Mouse (Mus musculus) layer of hippocampus, postnatal 10 days (tissue): ENCODE measurements around the gene Itpripl2. TPM values are rescaled to one million over a fixed set of nuclear protein-coding genes. Genes with fewer than 3 reads are reported as not detected.

Source experiments
- DNase-seq, 2 experiments: peaks; one replicate each; pipeline ENCODE4 v3.0.0; 2021; ENCODE audit warnings: low spot score in 2 of 2
- total RNA-seq, 2 experiments: library from RNA; stranded (reverse); gene quantifications; 2 replicates each; pipeline ENCODE4 v1.2.3; 2021

Itpripl2 gene
- total RNA-seq, 2 experiments from 2014 or later: 4.0 TPM

DNA sequence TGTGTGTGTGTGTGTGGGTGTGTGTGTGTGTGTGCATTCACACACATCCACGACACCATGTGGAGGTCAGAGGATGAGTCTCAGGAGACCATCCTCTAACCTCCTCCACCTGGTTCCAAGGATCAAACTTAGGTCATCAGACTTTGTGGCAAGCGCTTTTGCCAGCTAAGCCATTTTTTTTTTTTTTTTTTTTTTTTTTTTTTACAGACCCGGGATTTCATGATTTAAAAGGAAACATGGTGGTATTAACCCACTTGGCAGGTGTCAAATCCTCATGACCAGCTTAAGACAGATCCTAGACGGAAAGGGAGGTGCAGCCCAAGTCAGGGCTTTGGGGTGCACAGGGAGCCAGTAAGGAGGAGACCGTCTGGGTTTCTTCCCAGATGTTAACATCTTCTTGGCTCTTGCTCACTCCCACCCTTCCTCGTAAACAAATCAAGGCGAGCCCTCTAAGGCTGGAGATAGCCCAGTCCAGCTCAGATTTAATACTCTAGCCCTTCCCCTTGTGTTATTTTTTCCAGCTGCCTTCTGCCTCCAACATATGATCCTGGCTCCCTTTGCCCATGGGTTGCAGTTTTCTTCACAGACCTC is 47.8 kb downstream of the Itpripl2 start:
- no peak for DNase-seq

DNA sequence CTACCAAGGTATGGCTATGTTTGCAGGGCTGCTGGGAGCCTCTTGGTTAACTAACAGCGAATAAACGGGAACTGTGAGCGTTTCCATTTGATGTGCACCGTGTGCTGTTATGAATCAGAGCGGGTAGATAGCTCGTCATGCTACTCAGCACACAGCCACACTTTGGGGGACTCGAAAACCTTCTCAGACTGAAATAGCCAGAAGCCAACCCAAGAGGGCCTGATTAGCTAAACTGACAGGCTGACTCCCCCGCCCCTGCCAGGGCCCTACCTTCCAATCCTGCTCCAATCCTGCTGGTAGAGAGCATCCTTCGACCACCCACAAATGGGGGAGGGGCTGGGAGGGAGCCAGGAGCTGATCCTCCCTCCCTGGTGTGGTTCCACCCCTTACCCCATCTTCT is 48.4 kb downstream of the Itpripl2 start:
- peak; percentile 36 to 54 for DNase-seq

DNA sequence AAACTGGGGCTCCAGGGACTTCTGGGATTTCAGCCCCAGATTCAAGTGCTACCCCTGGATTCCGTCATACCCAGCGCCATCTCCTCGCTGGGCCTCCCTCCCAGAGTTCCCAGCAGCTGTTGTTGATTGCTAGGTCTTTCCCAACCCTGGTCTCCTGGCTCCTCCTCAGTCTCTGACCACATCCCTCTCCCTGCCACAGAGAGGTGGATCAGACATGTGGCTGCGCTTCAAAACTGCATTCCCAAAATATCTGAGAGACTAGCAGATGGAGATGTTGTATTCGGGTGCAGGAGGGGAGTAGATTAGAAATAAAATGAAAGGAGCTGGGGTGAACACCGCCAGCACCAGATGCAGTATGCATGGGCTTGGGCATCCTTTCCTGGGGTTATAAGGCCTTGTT is 50.2 kb downstream of the Itpripl2 start:
- DNase-seq: no peak

DNA sequence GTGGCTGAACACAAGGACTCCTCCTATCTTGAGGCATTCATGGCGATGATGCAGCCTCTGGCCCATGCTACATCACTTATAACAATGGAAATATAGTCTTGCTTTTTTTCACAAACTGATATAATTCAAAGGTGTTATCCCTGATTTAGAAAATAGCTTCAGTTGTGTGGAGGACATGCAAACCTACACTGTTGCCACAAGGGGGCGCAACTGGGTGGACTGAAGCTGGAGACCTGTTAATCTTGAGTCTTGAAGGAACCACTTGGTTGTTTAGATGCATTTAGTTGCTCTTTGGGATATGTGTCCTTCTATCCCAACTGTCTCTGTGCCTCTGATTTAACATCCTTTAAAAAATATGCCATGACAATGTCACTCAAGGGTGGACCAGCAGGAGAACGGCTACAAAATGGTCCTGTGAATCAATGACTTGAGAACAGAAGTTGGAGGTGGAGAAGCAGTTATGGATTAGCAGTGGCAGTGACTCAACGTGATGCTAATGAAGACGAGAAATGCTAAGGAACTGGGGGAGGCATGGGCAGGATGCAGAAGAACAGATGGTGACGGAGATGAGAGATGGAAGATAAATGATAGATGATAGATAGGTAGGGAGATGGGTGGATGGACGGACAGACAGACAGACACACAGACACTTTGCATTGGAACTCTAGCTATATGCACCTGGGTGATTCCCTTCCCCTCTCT is 54.5 kb downstream of the Itpripl2 start:
- DNase-seq: peak; percentile 51 to 57

Other genes starting within 250 kb of the Itpripl2 start
- 10 to 100 TPM; 66.7 to 76.8 TPM for gene Smg1, start 248.3 kb downstream of the Itpripl2 start, total RNA-seq
- 10 to 100 TPM; 45.9 to 49.3 TPM for gene Syt17, start 43.8 kb downstream of the Itpripl2 start, total RNA-seq
- gene Coq7, start 41.4 kb upstream of the Itpripl2 start, total RNA-seq: 10 to 100 TPM; 37.3 to 39.2 TPM
- 10 to 100 TPM; 18.6 to 19.4 TPM for gene Tmc7, start 92.8 kb upstream of the Itpripl2 start, total RNA-seq
- gene Tmc5, start 105.3 kb upstream of the Itpripl2 start, total RNA-seq: under 1 TPM; 0.29 to 0.32 TPM
- 100 to 1,000 TPM; 201 to 207 TPM for gene Gde1, start 213.8 kb upstream of the Itpripl2 start, total RNA-seq
- 10 to 100 TPM; 31.5 to 34.1 TPM for gene Ccp110, start 220.6 kb upstream of the Itpripl2 start, total RNA-seq
- 10 to 100 TPM; 71.1 to 77.8 TPM for gene Vps35l, start 248.3 kb upstream of the Itpripl2 start, total RNA-seq